Mouse (Mus musculus) MEL (cell line): ENCODE data around the gene Asb2. TPM values are rescaled to one million over a fixed set of nuclear protein-coding genes. Genes with fewer than 3 reads are reported as not detected.

Experiments
- DNase-seq: peaks from one replicate; pipeline ENCODE4 v3.0.0; 2011; ENCODE audit warnings: low read depth, low spot score
- H3K27ac ChIP-seq: 2 replicates; pipeline ENCODE4 v1.5.1; 2012; ENCODE audit warnings: low read depth, mild to moderate bottlenecking, control low read depth, low read length, moderate library complexity; ENCODE audit not compliant: control insufficient read depth
- H3K27me3 ChIP-seq, 2 experiments: fragments of 150-350 bp in 1 of 2; sonication (generic) in 1 of 2; 2 replicates each; pipeline ENCODE4 v1.6.1; 2012; ENCODE audit warnings: low read length in 2 of 2, mild to moderate bottlenecking in 2 of 2, improper control_type of control experiment in 1 of 2, moderate library complexity in 1 of 2; ENCODE audit not compliant: insufficient read depth in 2 of 2, control insufficient read depth in 1 of 2
- H3K36me3 ChIP-seq, 2 experiments: 2 replicates each; pipeline ENCODE4 v1.6.1; 2012 to 2014; ENCODE audit warnings: low read length in 2 of 2, improper control_type of control experiment in 1 of 2, inconsistent platforms in 1 of 2, mild to moderate bottlenecking in 1 of 2; ENCODE audit not compliant: insufficient read depth in 2 of 2, control insufficient read depth in 1 of 2
- H3K4me1 ChIP-seq, 2 experiments: fragments of 150-350 bp in 1 of 2; sonication (generic) in 1 of 2; 2 replicates each; pipeline ENCODE4 v1.6.1; 2012; ENCODE audit warnings: low read length in 2 of 2, improper control_type of control experiment in 1 of 2, mild to moderate bottlenecking in 1 of 2; ENCODE audit not compliant: insufficient read depth in 2 of 2, control insufficient read depth in 1 of 2
- H3K4me3 ChIP-seq, 2 experiments: fragments of 150-350 bp in 1 of 2; sonication (generic) in 1 of 2; 2 replicates each; pipeline ENCODE4 v1.5.1; 2012; ENCODE audit warnings: low read depth in 2 of 2, low read length in 2 of 2, mild to moderate bottlenecking in 2 of 2, moderate library complexity in 2 of 2, control low read depth in 1 of 2, improper control_type of control experiment in 1 of 2; ENCODE audit not compliant: control insufficient read depth in 1 of 2, insufficient read depth in 1 of 2
- H3K79me2 ChIP-seq: 2 replicates; pipeline ENCODE4 v1.6.1; 2012; ENCODE audit warnings: mild to moderate bottlenecking, low read length, moderate library complexity; ENCODE audit not compliant: control insufficient read depth, poor library complexity, insufficient read depth
- H3K9ac ChIP-seq: 2 replicates; pipeline ENCODE4 v1.6.1; 2012; ENCODE audit warnings: low read depth, mild to moderate bottlenecking, control low read depth, low read length, moderate library complexity; ENCODE audit not compliant: control insufficient read depth, poor library complexity, severe bottlenecking
- H3K9me3 ChIP-seq: fragments of 150-350 bp; sonication (generic); replicated peaks from 2 replicates; pipeline ENCODE4 v1.6.1; 2012; ENCODE audit warnings: mild to moderate bottlenecking, low read length, improper control_type of control experiment, moderate library complexity; ENCODE audit not compliant: insufficient read depth
- BHLHE40 ChIP-seq: IDR thresholded peaks from 2 replicates; pipeline ENCODE4 v1.6.1; 2012; ENCODE audit warnings: low read depth, mild to moderate bottlenecking, inconsistent platforms, low read length, improper control_type of control experiment, borderline replicate concordance
- CHD1 ChIP-seq: IDR thresholded peaks from 2 replicates; pipeline ENCODE4 v1.6.1; 2012; ENCODE audit warnings: low read depth, mild to moderate bottlenecking, inconsistent platforms, low read length, improper control_type of control experiment
- CHD2 ChIP-seq: IDR thresholded peaks from 2 replicates; pipeline ENCODE4 v1.6.1; 2011; ENCODE audit warnings: low read length, improper control_type of control experiment
- CTCF ChIP-seq, 3 experiments: IDR thresholded peaks in 2 of 3; conservative IDR thresholded peaks in 1 of 3; 2 replicates each; pipeline ENCODE4 v1.5.1; 2011 to 2012; ENCODE audit warnings: low read length in 3 of 3, low read depth in 2 of 3, mild to moderate bottlenecking in 2 of 3, improper control_type of control experiment in 1 of 3, inconsistent platforms in 1 of 3, mixed read lengths in 1 of 3, moderate library complexity in 1 of 3; ENCODE audit not compliant: control insufficient read depth in 1 of 3, insufficient read depth in 1 of 3, poor library complexity in 1 of 3, severe bottlenecking in 1 of 3
- EP300 ChIP-seq, 2 experiments: IDR thresholded peaks; 2 replicates each; pipeline ENCODE4 v1.6.1; 2011; ENCODE audit warnings: improper control_type of control experiment in 2 of 2, low read length in 2 of 2, low read depth in 1 of 2, mild to moderate bottlenecking in 1 of 2
- ETS1 ChIP-seq: IDR thresholded peaks from 2 replicates; pipeline ENCODE4 v1.6.1; 2012; ENCODE audit warnings: low read depth, mild to moderate bottlenecking, inconsistent platforms, low read length, improper control_type of control experiment, moderate library complexity
- GABPA ChIP-seq: IDR thresholded peaks from 2 replicates; pipeline ENCODE4 v1.6.1; 2012; ENCODE audit warnings: low read depth, mild to moderate bottlenecking, inconsistent platforms, low read length, improper control_type of control experiment, moderate library complexity
- GATA1 ChIP-seq: IDR thresholded peaks from 2 replicates; pipeline ENCODE4 v1.6.1; 2011; ENCODE audit warnings: low read depth, low read length, improper control_type of control experiment
- HCFC1 ChIP-seq: IDR thresholded peaks from 2 replicates; pipeline ENCODE4 v1.6.1; 2012; ENCODE audit warnings: low read depth, mild to moderate bottlenecking, inconsistent platforms, low read length, improper control_type of control experiment, moderate library complexity
- MAX ChIP-seq: IDR thresholded peaks from 2 replicates; pipeline ENCODE4 v1.6.1; 2011; ENCODE audit warnings: low read length, improper control_type of control experiment
- MEF2A ChIP-seq: IDR thresholded peaks from 2 replicates; pipeline ENCODE4 v1.6.1; 2014; ENCODE audit warnings: low read depth, mild to moderate bottlenecking, inconsistent platforms, low read length, improper control_type of control experiment; ENCODE audit not compliant: poor library complexity, insufficient replicate concordance, severe bottlenecking; ENCODE audit errors: extremely low read depth
- MYC ChIP-seq: IDR thresholded peaks from 2 replicates; pipeline ENCODE4 v1.6.1; 2011; ENCODE audit warnings: low read depth, mild to moderate bottlenecking, low read length, improper control_type of control experiment, moderate library complexity
- NELFE ChIP-seq: IDR thresholded peaks from 2 replicates; pipeline ENCODE4 v1.6.1; 2011; ENCODE audit warnings: low read depth, low read length, improper control_type of control experiment
- POLR2AphosphoS2 ChIP-seq: IDR thresholded peaks from 2 replicates; pipeline ENCODE4 v1.6.1; 2011; ENCODE audit warnings: low read length, improper control_type of control experiment
- POLR2AphosphoS5 ChIP-seq: IDR thresholded peaks from 2 replicates; pipeline ENCODE4 v1.6.1; 2012; ENCODE audit warnings: low read depth, borderline replicate concordance, mild to moderate bottlenecking, inconsistent platforms, low read length, moderate library complexity, mixed read lengths
- RAD21 ChIP-seq: IDR thresholded peaks from 2 replicates; pipeline ENCODE4 v1.6.1; 2011; ENCODE audit warnings: mild to moderate bottlenecking, low read depth, low read length, improper control_type of control experiment
- SMC3 ChIP-seq: IDR thresholded peaks from 2 replicates; pipeline ENCODE4 v1.6.1; 2011; ENCODE audit warnings: low read depth, low read length, improper control_type of control experiment
- TBP ChIP-seq: IDR thresholded peaks from 2 replicates; pipeline ENCODE4 v1.8.0; 2011; ENCODE audit warnings: low read depth, low read length, improper control_type of control experiment
- polyA plus RNA-seq, 2 experiments: library from polyadenylated mRNA; stranded (reverse) in 1 of 2; unstranded in 1 of 2; fragments of >175 nt in 1 of 2; fragments of >200 nt in 1 of 2; gene quantifications; 2 replicates each; pipeline versions ENCODE4 v1.2.1 to v1.2.4; 2012; ENCODE audit warnings: low replicate concordance in 2 of 2, low read depth in 1 of 2; ENCODE audit not compliant: insufficient read length in 2 of 2, insufficient read depth in 1 of 2, missing spikeins in 1 of 2
- total RNA-seq: library from RNA; depleted of rRNA; stranded (reverse); fragments of 300-350 nt; gene quantifications from 2 replicates; pipeline ENCODE4 v1.2.3, GENCODE M21; 2012

Gene Asb2
- total and polyA plus RNA-seq, 3 experiments: 0.18 TPM; not detected in 2

DNA sequence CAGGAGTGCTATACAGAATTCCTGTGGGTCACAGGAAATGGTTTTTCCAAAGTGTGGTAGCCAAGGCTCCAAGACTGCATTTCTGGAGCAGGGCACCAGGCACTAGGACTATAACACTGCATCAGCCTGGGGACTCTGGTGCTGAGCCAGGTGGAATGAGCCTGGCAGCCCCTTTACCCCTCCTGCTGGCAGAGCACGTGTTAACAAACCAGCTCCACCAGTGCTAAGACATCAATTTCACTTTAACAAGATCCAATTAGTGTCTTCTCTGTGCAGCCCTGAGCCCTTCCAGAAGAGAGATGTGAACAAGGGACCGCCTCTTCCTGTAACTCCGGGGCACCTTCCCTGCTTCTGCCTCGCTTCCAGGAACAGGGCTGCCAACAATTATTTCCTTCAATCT, 68.5 kb downstream of the Asb2 start:
- no peaks in the 10 kb centered on the region for H3K79me2 ChIP-seq
- H3K27ac ChIP-seq: no peak overlapping the region
- no peaks in the 10 kb centered on the region for H3K9me3 ChIP-seq
- H3K9ac ChIP-seq: no peak overlapping the region
- no peak overlapping the region for H3K4me3 ChIP-seq
- TF ChIP-seq MYC (no peak), GATA1 (no peak), BHLHE40 (no peak), HCFC1 (no peak), ETS1 (no peak), MAX (no peak), GABPA (no peak), EP300 (IDR thresholded peaks at IDR 0.05; ENCODE audit: low read depth in 1 of 2, low read length in 2 of 2) (no peak), POLR2AphosphoS5 (no peak), MEF2A (no peak), SMC3 (no peak), RAD21 (no peak), TBP (no peak), CHD2 (no peak)
- no peaks in the 10 kb centered on the region for H3K27me3 ChIP-seq
- no peak for DNase-seq
- H3K36me3 ChIP-seq: no peaks in the 10 kb centered on the region
- H3K4me1 ChIP-seq: no peaks in the 10 kb centered on the region

DNA sequence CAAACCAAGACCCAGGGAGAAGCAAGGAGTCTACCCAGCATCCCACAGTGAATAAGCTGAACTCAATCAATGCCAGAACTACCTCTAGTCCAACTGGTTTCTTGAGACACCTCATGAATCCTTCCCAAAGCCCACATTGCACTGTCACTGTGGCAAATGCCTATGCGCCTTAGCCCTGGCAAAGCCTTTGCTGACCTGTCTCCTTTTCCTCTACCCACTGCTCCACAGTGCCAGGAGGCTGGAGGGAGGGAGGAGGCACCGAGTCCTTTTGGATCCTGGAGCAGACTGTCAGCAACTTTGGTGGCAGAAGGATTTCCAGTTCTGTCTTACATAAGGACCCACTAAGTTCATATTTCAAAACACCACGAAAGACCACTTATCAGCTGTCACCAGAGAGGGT, 72.4 kb downstream of the Asb2 start:
- no peaks in the 10 kb centered on the region for H3K27me3 ChIP-seq
- H3K36me3 ChIP-seq: no peaks in the 10 kb centered on the region
- no peaks in the 10 kb centered on the region for H3K9me3 ChIP-seq
- H3K4me3 ChIP-seq: no peak overlapping the region
- H3K4me1 ChIP-seq: no peaks in the 10 kb centered on the region
- no peaks in the 10 kb centered on the region for H3K79me2 ChIP-seq
- TF ChIP-seq CTCF (IDR thresholded peaks at IDR 0.05 in 2 of 3, conservative IDR thresholded peaks at IDR 0.05 in 1 of 3; ENCODE audit: control insufficient read depth in 1 of 3, insufficient read depth in 1 of 3, low read depth in 2 of 3, low read length in 3 of 3, poor library complexity in 1 of 3, severe bottlenecking in 1 of 3) (no peak), POLR2AphosphoS2 (no peak), NELFE (no peak), MEF2A (no peak), GATA1 (no peak), CHD1 (no peak), POLR2AphosphoS5 (no peak)
- no peak overlapping the region for H3K27ac ChIP-seq
- DNase-seq: no peak
- no peak overlapping the region for H3K9ac ChIP-seq
